Mouse (Mus musculus): ENCODE results near the gene Ptpa. TPM values are rescaled to one million over a fixed set of nuclear protein-coding genes. Genes with fewer than 3 reads are reported as not detected.

The Ptpa gene
- polyA plus RNA-seq, 2 experiments: 74.5 to 142 TPM

- no peak for ATAC-seq (ENCODE audit: low FRiP score, low read depth)
- WGBS: 78% methylated on average over 1 of the region's 1 CpGs
Observed at GRCm38 (mm10) chr2:30478526-30478925, 62.7 kb downstream of the Ptpa start.

GRCm38 (mm10) chr2:30487597-30487996 lies 71.8 kb downstream of the Ptpa start:
- H3K9me3 ChIP-seq (ENCODE audit: control insufficient read depth, low read length): no peaks in the 10 kb centered on the region
- no peak overlapping the region for H3K4me3 ChIP-seq (replicated peaks; ENCODE audit: low read length)
- WGBS: 42% methylated on average over 7 of the region's 7 CpGs
- H3K27me3 ChIP-seq (ENCODE audit: control insufficient read depth, insufficient read depth, low read length): no peaks in the 10 kb centered on the region
- peak overlapping the region; percentile 6; the same call in 1 of the 2 replicates for H3K9ac ChIP-seq (ENCODE audit: low read depth, low read length, severe bottlenecking)
- H3K4me1 ChIP-seq (ENCODE audit: control insufficient read depth, insufficient read depth, low read length): 0 out of 2 replicates have a peak, but pooled peaks cover 2% of the 10 kb centered on the region
- no peak overlapping the region for H3K4me2 ChIP-seq (replicated peaks; ENCODE audit: low read depth, low read length, severe bottlenecking)
- ATAC-seq (ENCODE audit: low FRiP score, low read depth) (no peak), DNase-seq (ENCODE audit: low spot score) (no peak)
- H3K36me3 ChIP-seq (ENCODE audit: control insufficient read depth, insufficient read depth, low read length): no peaks in the 10 kb centered on the region
- TF ChIP-seq POLR2A (IDR thresholded peaks at IDR 0.05; ENCODE audit: borderline replicate concordance, extremely low read depth, insufficient read depth, insufficient read length): no peak
- H3K27ac ChIP-seq (replicated peaks; ENCODE audit: low read depth, low read length): no peak overlapping the region

More at GRCm38 (mm10) chr2:30478526-30478925, 62.7 kb downstream of the Ptpa start:
- peaks cover 8% of the 10 kb centered on the region for H3K4me1 ChIP-seq (ENCODE audit: control insufficient read depth, insufficient read depth, low read length)
- no peaks in the 10 kb centered on the region for H3K36me3 ChIP-seq (ENCODE audit: control insufficient read depth, insufficient read depth, low read length)
- H3K27ac ChIP-seq (replicated peaks; ENCODE audit: low read depth, low read length): no peak overlapping the region
- H3K9ac ChIP-seq (ENCODE audit: low read depth, low read length, severe bottlenecking): no peak overlapping the region
- no peak overlapping the region for H3K4me3 ChIP-seq (replicated peaks; ENCODE audit: low read length)
- no peak for TF ChIP-seq POLR2A (IDR thresholded peaks at IDR 0.05; ENCODE audit: borderline replicate concordance, extremely low read depth, insufficient read depth, insufficient read length)
- no peak for DNase-seq (ENCODE audit: low spot score)
- H3K9me3 ChIP-seq (ENCODE audit: control insufficient read depth, low read length): no peaks in the 10 kb centered on the region
- no peaks in the 10 kb centered on the region for H3K27me3 ChIP-seq (ENCODE audit: control insufficient read depth, insufficient read depth, low read length)
- H3K4me2 ChIP-seq (replicated peaks; ENCODE audit: low read depth, low read length, severe bottlenecking): no peak overlapping the region

DNA sequence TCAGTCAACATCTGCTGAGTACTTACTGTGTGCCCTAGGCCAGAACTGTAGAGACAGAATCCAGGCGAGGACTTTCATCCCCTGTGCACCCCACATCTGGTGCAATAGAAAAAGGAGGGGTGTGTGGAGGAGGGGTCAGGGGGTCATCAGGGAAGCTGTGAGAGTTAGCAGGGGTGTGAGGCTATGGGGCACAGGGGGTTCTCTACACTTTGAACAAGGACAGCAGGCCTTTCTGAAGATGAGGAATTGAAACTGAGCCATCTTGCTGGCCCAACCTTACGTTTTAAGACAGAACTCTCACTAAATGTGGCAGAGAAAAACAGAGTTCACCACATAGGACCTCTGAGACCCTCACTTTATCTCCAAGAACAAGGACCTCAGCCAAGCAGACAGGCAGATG lies 74.5 kb downstream of the Ptpa start:
- Histone ChIP-seq H3K4me3 (replicated peaks; ENCODE audit: low read length) (no peak overlapping the region), H3K36me3 (ENCODE audit: control insufficient read depth, insufficient read depth, low read length) (no peaks in the 10 kb centered on the region), H3K4me2 (replicated peaks; ENCODE audit: low read depth, low read length, severe bottlenecking) (no peak overlapping the region), H3K4me1 (ENCODE audit: control insufficient read depth, insufficient read depth, low read length) (no peaks in the 10 kb centered on the region), H3K9me3 (ENCODE audit: control insufficient read depth, low read length) (no peaks in the 10 kb centered on the region), H3K27ac (replicated peaks; ENCODE audit: low read depth, low read length) (no peak overlapping the region), H3K9ac (ENCODE audit: low read depth, low read length, severe bottlenecking) (no peak overlapping the region), H3K27me3 (ENCODE audit: control insufficient read depth, insufficient read depth, low read length) (no peaks in the 10 kb centered on the region)
- WGBS: 55% methylated on average over 2 of the region's 2 CpGs
- DNase-seq (ENCODE audit: low spot score): no peak
- ATAC-seq (ENCODE audit: low FRiP score, low read depth): no peak
- TF ChIP-seq POLR2A (IDR thresholded peaks at IDR 0.05; ENCODE audit: borderline replicate concordance, extremely low read depth, insufficient read depth, insufficient read length): no peak

DNA sequence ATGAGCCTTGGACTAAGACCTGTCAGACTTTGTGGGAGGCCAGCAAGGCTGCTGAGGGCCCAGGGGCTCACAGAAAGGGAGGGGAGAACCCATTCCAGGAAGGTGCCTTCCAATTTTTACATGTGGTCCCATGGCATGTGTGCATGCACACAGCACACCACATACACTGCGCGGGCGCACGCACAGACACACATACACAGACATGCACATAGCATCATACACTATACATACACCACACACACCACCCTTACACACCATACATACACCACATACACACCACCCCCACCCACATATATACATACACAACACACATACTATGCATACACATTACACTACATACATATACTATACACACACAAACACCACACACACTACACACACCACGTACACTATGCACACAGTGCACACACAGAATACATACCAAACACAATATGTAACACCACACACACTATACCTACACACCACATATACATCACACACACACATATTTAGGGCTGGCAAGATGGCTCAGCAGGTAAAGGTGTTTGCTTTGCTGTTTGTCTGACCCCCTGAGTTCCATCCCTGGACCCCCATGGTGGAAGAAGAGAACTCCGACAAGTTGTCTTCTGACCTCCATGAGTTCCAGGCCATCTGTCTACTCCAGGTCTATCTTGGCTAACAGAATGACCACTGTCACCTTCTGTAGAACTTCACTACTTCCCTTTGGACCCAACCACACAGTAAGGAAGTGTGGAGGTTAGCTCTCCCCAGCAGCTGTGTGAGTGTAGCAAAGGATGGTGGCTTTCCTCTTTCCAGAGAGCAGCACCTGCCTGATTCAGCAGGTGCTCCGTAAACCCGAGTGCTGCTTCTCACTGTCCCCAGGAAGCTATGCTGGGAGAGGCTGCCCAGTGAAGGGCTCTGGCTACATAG lies 79.4 kb downstream of the Ptpa start:
- peaks cover 7% of the 10 kb centered on the region for H3K4me1 ChIP-seq (ENCODE audit: control insufficient read depth, insufficient read depth, low read length)
- 74% methylated on average over 8 of the region's 8 CpGs for WGBS
- TF ChIP-seq POLR2A (IDR thresholded peaks at IDR 0.05; ENCODE audit: borderline replicate concordance, extremely low read depth, insufficient read depth, insufficient read length): no peak
- no peak overlapping the region for H3K4me3 ChIP-seq (replicated peaks; ENCODE audit: low read length)
- H3K9me3 ChIP-seq (ENCODE audit: control insufficient read depth, low read length): no peaks in the 10 kb centered on the region
- DNase-seq (ENCODE audit: low spot score): no peak
- no peaks in the 10 kb centered on the region for H3K27me3 ChIP-seq (ENCODE audit: control insufficient read depth, insufficient read depth, low read length)
- peak overlapping the region; percentile 51; the same call in 1 of the 2 replicates for H3K4me2 ChIP-seq (replicated peaks; ENCODE audit: low read depth, low read length, severe bottlenecking)
- no peaks in the 10 kb centered on the region for H3K36me3 ChIP-seq (ENCODE audit: control insufficient read depth, insufficient read depth, low read length)
- no peak for ATAC-seq (ENCODE audit: low FRiP score, low read depth)
- no peak overlapping the region for H3K9ac ChIP-seq (ENCODE audit: low read depth, low read length, severe bottlenecking)
- H3K27ac ChIP-seq (replicated peaks; ENCODE audit: low read depth, low read length): no peak overlapping the region

GRCm38 (mm10) chr2:30495909-30496861 lies 80.3 kb downstream of the Ptpa start:
- no peaks in the 10 kb centered on the region for H3K9me3 ChIP-seq (ENCODE audit: control insufficient read depth, low read length)
- H3K9ac ChIP-seq (ENCODE audit: low read depth, low read length, severe bottlenecking): peak overlapping the region; percentile 32
- H3K4me3 ChIP-seq (replicated peaks; ENCODE audit: low read length): peak overlapping the region; percentile 32
- no peaks in the 10 kb centered on the region for H3K36me3 ChIP-seq (ENCODE audit: control insufficient read depth, insufficient read depth, low read length)
- H3K27ac ChIP-seq (replicated peaks; ENCODE audit: low read depth, low read length): no peak overlapping the region
- DNase-seq (ENCODE audit: low spot score) (peak; percentile 81), ATAC-seq (ENCODE audit: low FRiP score, low read depth) (peak; percentile 91)
- peaks cover 7% of the 10 kb centered on the region for H3K4me1 ChIP-seq (ENCODE audit: control insufficient read depth, insufficient read depth, low read length)
- WGBS: 28% methylated on average over 22 of the region's 22 CpGs
- H3K4me2 ChIP-seq (replicated peaks; ENCODE audit: low read depth, low read length, severe bottlenecking): peak overlapping the region; percentile 51
- TF ChIP-seq POLR2A (IDR thresholded peaks at IDR 0.05; ENCODE audit: borderline replicate concordance, extremely low read depth, insufficient read depth, insufficient read length): no peak
- H3K27me3 ChIP-seq (ENCODE audit: control insufficient read depth, insufficient read depth, low read length): no peaks in the 10 kb centered on the region

Small RNA genes lying within 50 kb of the gene (microRNA-seq; reads per million reads assigned to microRNA genes)
- gene Gm47292: not detected

Other genes starting within 250 kb of the Ptpa start
- 18.5 and 24.7 TPM in 2 replicates for gene Endog, start 244.5 kb upstream of the Ptpa start, polyA plus RNA-seq (2012; rRNA removed)
- 20.9 and 22.6 TPM in 2 replicates for gene Endog, start 244.5 kb upstream of the Ptpa start, polyA plus RNA-seq (2014; fragmentation: Nextera tagmentation; extraction: Ambion mirVana)
- gene Spout1, start 237.6 kb upstream of the Ptpa start, polyA plus RNA-seq (2012; rRNA removed): 69.1 and 73.7 TPM in 2 replicates
- 75.6 and 79.9 TPM in 2 replicates for gene Spout1, start 237.6 kb upstream of the Ptpa start, polyA plus RNA-seq (2014; fragmentation: Nextera tagmentation; extraction: Ambion mirVana)
- 24.5 and 30.3 TPM in 2 replicates for gene Kyat1, start 210.2 kb upstream of the Ptpa start, polyA plus RNA-seq (2012; rRNA removed)
- gene Kyat1, start 210.2 kb upstream of the Ptpa start, polyA plus RNA-seq (2014; fragmentation: Nextera tagmentation; extraction: Ambion mirVana): 10.2 and 10.3 TPM in 2 replicates
- gene Lrrc8a, start 178.3 kb upstream of the Ptpa start, polyA plus RNA-seq (2012; rRNA removed): 18.8 and 26.3 TPM in 2 replicates
- gene Lrrc8a, start 178.3 kb upstream of the Ptpa start, polyA plus RNA-seq (2014; fragmentation: Nextera tagmentation; extraction: Ambion mirVana): 47.2 and 53.8 TPM in 2 replicates
- 3.8 and 6.0 TPM in 2 replicates for gene Gm28035, start 175.5 kb upstream of the Ptpa start, polyA plus RNA-seq (2012; rRNA removed)
- 0.11 and 0.23 TPM in 2 replicates for gene Gm28035, start 175.5 kb upstream of the Ptpa start, polyA plus RNA-seq (2014; fragmentation: Nextera tagmentation; extraction: Ambion mirVana)
- 11.7 and 12.8 TPM in 2 replicates for gene Phyhd1, start 149.8 kb upstream of the Ptpa start, polyA plus RNA-seq (2012; rRNA removed)
- gene Phyhd1, start 149.8 kb upstream of the Ptpa start, polyA plus RNA-seq (2014; fragmentation: Nextera tagmentation; extraction: Ambion mirVana): 5.0 and 5.1 TPM in 2 replicates
- gene Gm28038, start 135.0 kb upstream of the Ptpa start, polyA plus RNA-seq (2012; rRNA removed): not detected in 2 replicates
- not detected in 2 replicates for gene Gm28038, start 135.0 kb upstream of the Ptpa start, polyA plus RNA-seq (2014; fragmentation: Nextera tagmentation; extraction: Ambion mirVana)
- gene Dolk, start 129.7 kb upstream of the Ptpa start, polyA plus RNA-seq (2012; rRNA removed): 13.8 and 19.0 TPM in 2 replicates
- gene Dolk, start 129.7 kb upstream of the Ptpa start, polyA plus RNA-seq (2014; fragmentation: Nextera tagmentation; extraction: Ambion mirVana): 31.0 and 32.4 TPM in 2 replicates
- gene Nup188, start 129.6 kb upstream of the Ptpa start, polyA plus RNA-seq (2012; rRNA removed): 55.6 and 73.6 TPM in 2 replicates
- gene Nup188, start 129.6 kb upstream of the Ptpa start, polyA plus RNA-seq (2014; fragmentation: Nextera tagmentation; extraction: Ambion mirVana): 39.8 and 42.6 TPM in 2 replicates
- gene Sh3glb2, start 56.7 kb upstream of the Ptpa start, polyA plus RNA-seq (2012; rRNA removed): 122 and 167 TPM in 2 replicates
- gene Sh3glb2, start 56.7 kb upstream of the Ptpa start, polyA plus RNA-seq (2014; fragmentation: Nextera tagmentation; extraction: Ambion mirVana): 64.8 and 70.1 TPM in 2 replicates
- 28.9 and 37.3 TPM in 2 replicates for gene Miga2, start 51.8 kb upstream of the Ptpa start, polyA plus RNA-seq (2012; rRNA removed)
- 20.5 and 21.7 TPM in 2 replicates for gene Miga2, start 51.8 kb upstream of the Ptpa start, polyA plus RNA-seq (2014; fragmentation: Nextera tagmentation; extraction: Ambion mirVana)
- 49.8 and 71.3 TPM in 2 replicates for gene Dolpp1, start 23.8 kb upstream of the Ptpa start, polyA plus RNA-seq (2012; rRNA removed)
- 30.9 and 31.8 TPM in 2 replicates for gene Dolpp1, start 23.8 kb upstream of the Ptpa start, polyA plus RNA-seq (2014; fragmentation: Nextera tagmentation; extraction: Ambion mirVana)
- gene Crat, start 226 bp upstream of the Ptpa start, polyA plus RNA-seq (2012; rRNA removed): 25.0 and 31.0 TPM in 2 replicates
- 33.4 and 36.1 TPM in 2 replicates for gene Crat, start 226 bp upstream of the Ptpa start, polyA plus RNA-seq (2014; fragmentation: Nextera tagmentation; extraction: Ambion mirVana)
- gene Ier5l, start 58.2 kb downstream of the Ptpa start, polyA plus RNA-seq (2012; rRNA removed): 31.0 and 47.8 TPM in 2 replicates
- gene Ier5l, start 58.2 kb downstream of the Ptpa start, polyA plus RNA-seq (2014; fragmentation: Nextera tagmentation; extraction: Ambion mirVana): 3.9 and 7.5 TPM in 2 replicates
- gene Cstad, start 179.0 kb downstream of the Ptpa start, polyA plus RNA-seq (2012; rRNA removed): 1.2 and 1.3 TPM in 2 replicates
- gene Cstad, start 179.0 kb downstream of the Ptpa start, polyA plus RNA-seq (2014; fragmentation: Nextera tagmentation; extraction: Ambion mirVana): 2.2 and 3.1 TPM in 2 replicates

Measured in limb, embryonic 14.5 days (tissue).